Mouse (Mus musculus): ENCODE results near the gene Pdzd9. TPM values are rescaled to one million over a fixed set of nuclear protein-coding genes. Genes with fewer than 3 reads are reported as not detected.
A peak's percentile ranks its signal among the peaks of the same experiment; 100 is the strongest.

Gene Pdzd9
- polyA plus RNA-seq, 1 experiment from 2014 or later: 0.33 TPM

DNA sequence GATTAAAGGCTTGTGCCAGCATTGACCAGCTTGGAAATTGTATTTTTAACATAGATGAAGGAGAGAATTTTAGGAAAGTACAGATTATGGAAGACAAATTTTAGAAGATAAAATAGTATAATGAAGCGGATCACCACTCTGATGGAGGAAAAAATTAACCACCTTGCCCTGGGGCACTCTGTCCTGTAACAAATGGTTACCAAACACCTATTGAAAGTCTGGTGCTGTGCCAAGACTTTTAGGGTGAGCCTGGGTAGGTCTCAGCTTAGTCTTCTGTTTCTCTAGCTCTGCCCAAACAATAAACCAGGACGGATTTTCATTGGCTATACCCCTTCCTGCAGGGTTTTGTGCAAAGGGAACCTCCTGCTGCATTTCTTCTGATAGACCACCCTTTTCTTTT is 1.1 kb upstream of the Pdzd9 start:
- Histone ChIP-seq H3K4me1 (replicated peaks; ENCODE audit: control insufficient read depth, insufficient read depth, low read length) (no peaks in the 10 kb centered on the region), H3K27me3 (replicated peaks; ENCODE audit: control insufficient read depth, insufficient read depth, low read length) (no peaks in the 10 kb centered on the region), H3K27ac (ENCODE audit: low read depth, low read length) (no peak overlapping the region), H3K9ac (ENCODE audit: low read depth, low read length) (no peak overlapping the region), H3K4me3 (ENCODE audit: low read depth, low read length) (no peak overlapping the region), H3K4me2 (replicated peaks; ENCODE audit: low read depth) (no peak overlapping the region), H3K9me3 (ENCODE audit: control insufficient read depth) (no peaks in the 10 kb centered on the region), H3K36me3 (ENCODE audit: control insufficient read depth, insufficient read depth) (no peaks in the 10 kb centered on the region)
- ATAC-seq: no peak
- no peak for TF ChIP-seq CTCF (IDR thresholded peaks at IDR 0.05; ENCODE audit: low read depth)
- WGBS: 69% methylated on average over 2 of the region's 2 CpGs

DNA sequence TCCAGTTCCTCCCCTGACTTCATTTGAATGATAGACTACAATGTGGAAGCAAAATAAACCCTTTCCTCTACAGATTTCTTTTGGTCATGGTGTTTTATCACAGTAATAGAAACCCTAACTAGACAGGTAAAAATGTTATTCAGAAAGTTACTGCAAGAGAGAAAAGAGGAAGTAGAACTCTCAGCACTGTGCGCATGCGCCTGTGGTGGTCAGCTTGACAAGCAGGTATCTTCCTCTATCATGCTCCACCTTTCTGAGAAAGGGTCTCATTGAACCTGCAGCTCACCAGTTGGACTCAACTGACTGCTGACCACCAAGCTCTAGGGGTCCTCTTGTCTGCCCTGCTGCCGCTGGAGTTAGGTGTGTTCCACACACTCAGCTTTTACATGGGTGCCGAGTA is 8.1 kb downstream of the Pdzd9 start:
- no peak overlapping the region for H3K27ac ChIP-seq (ENCODE audit: low read depth, low read length)
- 90% methylated on average over 4 of the region's 4 CpGs for WGBS
- H3K4me1 ChIP-seq (replicated peaks; ENCODE audit: control insufficient read depth, insufficient read depth, low read length): no peaks in the 10 kb centered on the region
- H3K36me3 ChIP-seq (ENCODE audit: control insufficient read depth, insufficient read depth): peaks cover 28% of the 10 kb centered on the region
- TF ChIP-seq CTCF (IDR thresholded peaks at IDR 0.05; ENCODE audit: low read depth): no peak
- H3K4me3 ChIP-seq (ENCODE audit: low read depth, low read length): no peak overlapping the region
- no peak overlapping the region for H3K4me2 ChIP-seq (replicated peaks; ENCODE audit: low read depth)
- no peak overlapping the region for H3K9ac ChIP-seq (ENCODE audit: low read depth, low read length)
- ATAC-seq: no peak
- no peaks in the 10 kb centered on the region for H3K9me3 ChIP-seq (ENCODE audit: control insufficient read depth)
- no peaks in the 10 kb centered on the region for H3K27me3 ChIP-seq (replicated peaks; ENCODE audit: control insufficient read depth, insufficient read depth, low read length)

DNA sequence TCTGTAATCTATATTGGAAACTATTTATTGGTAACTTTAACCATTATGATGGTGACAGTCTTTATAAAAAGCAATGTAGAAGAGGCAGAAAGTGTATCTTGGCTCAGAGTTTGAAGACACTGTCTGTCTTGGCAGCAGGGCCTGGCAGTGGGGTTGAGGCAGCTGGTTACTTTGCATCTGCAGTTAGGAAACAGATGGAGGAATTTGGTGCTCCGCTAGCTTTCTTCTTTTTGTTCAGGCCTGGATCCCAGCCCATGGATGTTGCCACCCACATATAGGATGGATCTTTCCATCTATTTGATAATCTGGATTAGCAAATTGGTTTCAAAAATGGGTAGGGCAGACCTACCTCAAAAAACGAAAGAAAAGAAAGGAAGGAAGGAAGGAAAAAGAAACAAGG is 22.3 kb downstream of the Pdzd9 start:
- H3K4me1 ChIP-seq (replicated peaks; ENCODE audit: control insufficient read depth, insufficient read depth, low read length): no peaks in the 10 kb centered on the region
- H3K27me3 ChIP-seq (replicated peaks; ENCODE audit: control insufficient read depth, insufficient read depth, low read length): no peaks in the 10 kb centered on the region
- no peak overlapping the region for H3K27ac ChIP-seq (ENCODE audit: low read depth, low read length)
- TF ChIP-seq CTCF (IDR thresholded peaks at IDR 0.05; ENCODE audit: low read depth): no peak
- no peak overlapping the region for H3K4me3 ChIP-seq (ENCODE audit: low read depth, low read length)
- no peak overlapping the region for H3K4me2 ChIP-seq (replicated peaks; ENCODE audit: low read depth)
- 76% methylated on average over 2 of the region's 2 CpGs for WGBS
- no peaks in the 10 kb centered on the region for H3K9me3 ChIP-seq (ENCODE audit: control insufficient read depth)
- H3K9ac ChIP-seq (ENCODE audit: low read depth, low read length): no peak overlapping the region
- ATAC-seq: no peak
- peaks cover 88% of the 10 kb centered on the region for H3K36me3 ChIP-seq (ENCODE audit: control insufficient read depth, insufficient read depth)

DNA sequence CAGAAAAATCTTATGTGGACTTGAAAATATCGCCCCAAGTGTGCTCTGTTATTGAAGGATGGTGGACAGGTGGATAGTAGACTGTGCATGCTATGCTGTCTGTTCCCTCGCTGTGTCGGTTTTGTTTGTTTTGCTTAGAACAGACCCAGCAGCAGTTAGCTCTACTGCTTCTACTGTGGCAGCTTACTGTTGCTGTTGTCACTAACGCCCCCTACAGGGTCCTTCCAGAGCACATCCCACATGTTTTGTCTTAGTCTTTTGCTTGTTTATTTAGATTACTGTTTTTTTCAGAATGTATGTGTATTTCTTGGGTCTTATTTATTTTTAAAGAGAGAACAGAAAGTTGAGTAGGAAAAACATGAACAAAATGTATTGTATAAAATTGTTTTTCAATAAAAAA is 26.9 kb downstream of the Pdzd9 start:
- 59% methylated on average over 4 of the region's 4 CpGs for whole genome bisulfite sequencing
- no peaks in the 10 kb centered on the region for H3K4me1 ChIP-seq (replicated peaks; ENCODE audit: control insufficient read depth, insufficient read depth, low read length)
- H3K27ac ChIP-seq (ENCODE audit: low read depth, low read length): no peak overlapping the region
- no peak for ATAC-seq
- H3K9ac ChIP-seq (ENCODE audit: low read depth, low read length): no peak overlapping the region
- H3K9me3 ChIP-seq (ENCODE audit: control insufficient read depth): no peaks in the 10 kb centered on the region
- no peak overlapping the region for H3K4me2 ChIP-seq (replicated peaks; ENCODE audit: low read depth)
- peaks cover 75% of the 10 kb centered on the region for H3K36me3 ChIP-seq (ENCODE audit: control insufficient read depth, insufficient read depth)
- TF ChIP-seq CTCF (IDR thresholded peaks at IDR 0.05; ENCODE audit: low read depth): peak; percentile 43; the same call in 1 of the 2 replicates
- H3K27me3 ChIP-seq (replicated peaks; ENCODE audit: control insufficient read depth, insufficient read depth, low read length): no peaks in the 10 kb centered on the region
- no peak overlapping the region for H3K4me3 ChIP-seq (ENCODE audit: low read depth, low read length)

DNA sequence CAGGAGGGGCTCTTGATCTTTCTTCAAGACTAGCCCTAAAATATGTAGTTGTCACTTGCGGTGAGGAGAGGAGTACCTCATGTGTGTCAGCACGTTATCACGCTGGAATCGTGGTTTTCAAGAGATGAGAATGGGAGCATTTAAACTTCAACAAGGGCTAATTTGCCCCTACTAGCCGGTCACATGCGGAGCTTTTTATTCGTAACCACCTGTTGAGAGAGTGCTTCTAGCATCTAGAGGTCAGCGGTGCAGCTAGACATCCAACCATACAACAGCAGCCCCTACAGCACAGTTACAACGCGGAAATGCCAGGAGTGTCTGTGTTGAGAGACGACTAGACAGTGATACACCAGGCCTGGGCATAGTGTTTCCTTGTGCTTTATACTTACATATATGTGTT is 34.3 kb downstream of the Pdzd9 start:
- Histone ChIP-seq H3K9ac (ENCODE audit: low read depth, low read length) (peak overlapping the region; percentile 94), H3K27me3 (replicated peaks; ENCODE audit: control insufficient read depth, insufficient read depth, low read length) (no peaks in the 10 kb centered on the region), H3K9me3 (ENCODE audit: control insufficient read depth) (no peaks in the 10 kb centered on the region), H3K36me3 (ENCODE audit: control insufficient read depth, insufficient read depth) (peaks cover 23% of the 10 kb centered on the region), H3K4me2 (replicated peaks; ENCODE audit: low read depth) (peak overlapping the region; percentile 77), H3K4me1 (replicated peaks; ENCODE audit: control insufficient read depth, insufficient read depth, low read length) (peaks cover 6% of the 10 kb centered on the region), H3K27ac (ENCODE audit: low read depth, low read length) (peak overlapping the region; percentile 97), H3K4me3 (ENCODE audit: low read depth, low read length) (peak overlapping the region; percentile 91)
- no peak for TF ChIP-seq CTCF (IDR thresholded peaks at IDR 0.05; ENCODE audit: low read depth)
- under 1% methylated on average over 11 of the region's 11 CpGs for WGBS
- 0 out of 2 replicates have a peak, but pooled peaks have one; percentile 15 for ATAC-seq

GRCm38 (mm10) chr7:120635362-120635781 is 34.8 kb downstream of the Pdzd9 start:
- peak overlapping the region; percentile 97 for H3K27ac ChIP-seq (ENCODE audit: low read depth, low read length)
- H3K4me2 ChIP-seq (replicated peaks; ENCODE audit: low read depth): peak overlapping the region; percentile 77
- no peaks in the 10 kb centered on the region for H3K9me3 ChIP-seq (ENCODE audit: control insufficient read depth)
- H3K9ac ChIP-seq (ENCODE audit: low read depth, low read length): peak overlapping the region; percentile 94
- WGBS: 0% methylated on average over 32 of the region's 32 CpGs
- TF ChIP-seq CTCF (IDR thresholded peaks at IDR 0.05; ENCODE audit: low read depth): no peak
- peak; percentile 81 for ATAC-seq
- peaks cover 20% of the 10 kb centered on the region for H3K36me3 ChIP-seq (ENCODE audit: control insufficient read depth, insufficient read depth)
- H3K4me1 ChIP-seq (replicated peaks; ENCODE audit: control insufficient read depth, insufficient read depth, low read length): peaks cover 6% of the 10 kb centered on the region
- H3K27me3 ChIP-seq (replicated peaks; ENCODE audit: control insufficient read depth, insufficient read depth, low read length): no peaks in the 10 kb centered on the region
- peak overlapping the region; percentile 91 for H3K4me3 ChIP-seq (ENCODE audit: low read depth, low read length)

Measured in intestine, postnatal 0 days (tissue).